Mouse (Mus musculus) erythroblast, embryonic 14.5 days (primary cell): ENCODE measurements at regions not wholly inside any gene's neighbourhood (a gene's known extent, or its start where the extent isn't known, plus 50 kb on each side); places are given as distances from the start of the nearest gene placed in this dataset.

Experiments
- GATA1 ChIP-seq: IDR thresholded peaks from 2 replicates; pipeline ENCODE4 v1.6.1; 2012; ENCODE audit warnings: low read length, inconsistent platforms, mixed read lengths
- TAL1 ChIP-seq: IDR thresholded peaks from 3 replicates; pipeline ENCODE4 v1.6.1; 2012; ENCODE audit warnings: low read length, inconsistent platforms, mixed read lengths

- TF ChIP-seq GATA1 (no peak), TAL1 (no peak)
Measured at GRCm38 (mm10) chr4:105397451-105397850, 240.3 kb downstream of the Plpp3 start.
